Mouse (Mus musculus) spleen, adult 2 months (tissue): ENCODE results near the gene Fahd1.

Experiments used
- CTCF ChIP-seq: fragments of 200-500 bp; IDR thresholded peaks from 2 replicates; pipeline ENCODE4 v1.5.1; 2011; ENCODE audit warnings: mild to moderate bottlenecking, inconsistent platforms; ENCODE audit not compliant: insufficient read depth, insufficient read length, insufficient replicate concordance; ENCODE audit errors: extremely low read depth
- POLR2A ChIP-seq: fragments of 200-500 bp; IDR thresholded peaks from 2 replicates; pipeline ENCODE4 v1.6.1; 2011; ENCODE audit warnings: low read depth, low read length, inconsistent platforms

- no peak for TF ChIP-seq CTCF
- TF ChIP-seq POLR2A: peak; percentile 27; the same call in 1 of the 2 replicates
These were observed 44.9 kb upstream of the Fahd1 start, which contains the start of the genes Eme2 and Mrps34 for GRCm38 (mm10) chr17:24894995-24895547.
